Mouse (Mus musculus): ENCODE data around the gene Acaca. TPM values are rescaled to one million over a fixed set of nuclear protein-coding genes. Genes with fewer than 3 reads are reported as not detected.
"Not testable (repeated sequence)": the region's sequence is repeated elsewhere in the genome, so short reads cannot be mapped to it uniquely, and the experiment has no call there.

Gene Acaca
- polyA plus RNA-seq, 1 experiment from 2014 or later: 36.2 TPM

DNA sequence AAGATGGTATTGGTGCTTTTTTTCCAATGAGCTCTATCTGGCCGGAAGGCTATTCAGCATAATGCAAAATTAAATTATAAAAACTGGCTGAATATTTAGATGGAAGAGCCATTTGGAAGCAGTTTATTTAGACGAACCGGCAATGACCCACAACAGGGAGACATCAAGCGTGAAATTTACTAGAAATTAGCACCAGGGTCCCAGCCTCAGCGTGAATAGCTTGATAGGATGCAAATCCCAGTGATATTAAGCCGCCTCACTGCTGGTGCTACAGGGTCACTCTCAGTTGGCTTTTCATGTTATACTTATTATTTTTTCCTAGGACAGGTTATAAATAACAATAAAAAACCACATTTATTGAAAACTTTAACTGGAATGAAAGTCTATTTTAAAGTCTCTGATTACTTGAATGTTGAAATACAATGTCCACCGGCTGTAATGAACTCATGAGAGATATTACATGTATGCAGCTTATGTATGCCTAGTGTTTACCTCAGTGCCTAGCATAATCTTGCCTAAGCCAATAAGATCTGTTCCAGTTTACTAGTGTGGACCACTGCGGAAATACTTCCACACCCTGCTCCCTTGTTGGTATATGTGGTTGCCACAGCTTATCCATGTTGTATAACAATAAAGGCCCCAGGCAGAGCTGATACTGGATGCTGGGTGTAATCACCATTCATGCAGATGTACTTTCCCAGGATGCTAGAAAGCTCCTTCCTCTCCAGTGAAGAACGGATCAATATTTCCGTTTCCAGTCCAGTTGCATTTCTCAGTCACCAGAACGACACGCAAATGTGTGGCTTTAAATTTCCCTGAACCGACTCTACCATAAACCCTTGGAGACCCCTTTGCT is 247.3 kb downstream of the Acaca start:
- DNase-seq (ENCODE audit: low spot score) (peak; percentile 46), ATAC-seq (ENCODE audit: low FRiP score) (no peak)
- H3K4me3 ChIP-seq (replicated peaks; ENCODE audit: low read length): no peak overlapping the region
- no peaks in the 10 kb centered on the region for H3K27me3 ChIP-seq (ENCODE audit: control insufficient read depth, insufficient read depth, low read length)
- no peak overlapping the region for H3K4me2 ChIP-seq (replicated peaks)
- no peak overlapping the region for H3K9ac ChIP-seq
- H3K27ac ChIP-seq: peak overlapping the region; percentile 74
- no peaks in the 10 kb centered on the region for H3K9me3 ChIP-seq (ENCODE audit: control insufficient read depth, low read length)
- 48% methylated on average over 13 of the region's 13 CpGs for WGBS
- peaks cover 17% of the 10 kb centered on the region for H3K36me3 ChIP-seq (replicated peaks; ENCODE audit: control insufficient read depth, insufficient read depth)
- H3K4me1 ChIP-seq (replicated peaks; ENCODE audit: control insufficient read depth, insufficient read depth, low read length): peaks cover 19% of the 10 kb centered on the region

GRCm38 (mm10) chr11:84382450-84382849 is 253.0 kb downstream of the Acaca start:
- H3K27ac ChIP-seq: peak overlapping the region; percentile 29; the same call in 1 of the 2 replicates
- no peak for DNase-seq (ENCODE audit: low spot score)

GRCm38 (mm10) chr11:84383891-84384290 is 254.4 kb downstream of the Acaca start:
- H3K4me3 ChIP-seq (replicated peaks; ENCODE audit: low read length): no peak overlapping the region
- H3K36me3 ChIP-seq (replicated peaks; ENCODE audit: control insufficient read depth, insufficient read depth): peaks cover 18% of the 10 kb centered on the region
- no peaks in the 10 kb centered on the region for H3K9me3 ChIP-seq (ENCODE audit: control insufficient read depth, low read length)
- ATAC-seq (ENCODE audit: low FRiP score) (no peak), DNase-seq (ENCODE audit: low spot score) (no peak)
- H3K27me3 ChIP-seq (ENCODE audit: control insufficient read depth, insufficient read depth, low read length): no peaks in the 10 kb centered on the region
- peaks cover 10% of the 10 kb centered on the region for H3K4me1 ChIP-seq (replicated peaks; ENCODE audit: control insufficient read depth, insufficient read depth, low read length)
- no peak overlapping the region for H3K9ac ChIP-seq
- peak overlapping the region; percentile 81 for H3K27ac ChIP-seq
- WGBS: 35% methylated on average over 6 of the region's 6 CpGs
- no peak overlapping the region for H3K4me2 ChIP-seq (replicated peaks)

More at GRCm38 (mm10) chr11:84382450-84382849, 253.0 kb downstream of the Acaca start:
- no peak overlapping the region for H3K9ac ChIP-seq
- H3K27me3 ChIP-seq (ENCODE audit: control insufficient read depth, insufficient read depth, low read length): no peaks in the 10 kb centered on the region
- peaks cover 18% of the 10 kb centered on the region for H3K36me3 ChIP-seq (replicated peaks; ENCODE audit: control insufficient read depth, insufficient read depth)
- no peak for ATAC-seq (ENCODE audit: low FRiP score)
- peaks cover 13% of the 10 kb centered on the region for H3K4me1 ChIP-seq (replicated peaks; ENCODE audit: control insufficient read depth, insufficient read depth, low read length)
- H3K4me3 ChIP-seq (replicated peaks; ENCODE audit: low read length): no peak overlapping the region
- no peak overlapping the region for H3K4me2 ChIP-seq (replicated peaks)
- no peaks in the 10 kb centered on the region for H3K9me3 ChIP-seq (ENCODE audit: control insufficient read depth, low read length)
- 31% methylated on average over 13 of the region's 13 CpGs for WGBS

DNA sequence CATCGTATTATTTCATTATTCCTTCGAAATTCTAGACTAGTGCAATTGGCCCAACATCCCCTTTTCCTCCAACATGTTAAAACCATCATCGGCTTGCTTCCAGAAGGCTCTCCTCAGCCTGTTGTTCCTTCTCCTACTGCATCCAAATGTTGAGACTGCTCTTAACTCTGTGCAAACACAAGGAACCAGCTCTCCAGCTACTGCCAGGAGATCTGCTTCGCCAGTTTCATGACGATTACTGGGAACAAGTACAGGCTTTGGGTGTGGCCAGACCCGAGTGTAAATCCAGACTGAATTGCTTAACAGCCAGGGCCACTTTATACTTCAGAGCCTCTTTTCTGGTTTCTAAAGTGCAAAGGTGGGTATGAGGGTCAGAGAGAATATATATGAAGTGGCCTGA is 259.9 kb downstream of the Acaca start:
- whole genome bisulfite sequencing: 85% methylated on average over 6 of the region's 6 CpGs

DNA sequence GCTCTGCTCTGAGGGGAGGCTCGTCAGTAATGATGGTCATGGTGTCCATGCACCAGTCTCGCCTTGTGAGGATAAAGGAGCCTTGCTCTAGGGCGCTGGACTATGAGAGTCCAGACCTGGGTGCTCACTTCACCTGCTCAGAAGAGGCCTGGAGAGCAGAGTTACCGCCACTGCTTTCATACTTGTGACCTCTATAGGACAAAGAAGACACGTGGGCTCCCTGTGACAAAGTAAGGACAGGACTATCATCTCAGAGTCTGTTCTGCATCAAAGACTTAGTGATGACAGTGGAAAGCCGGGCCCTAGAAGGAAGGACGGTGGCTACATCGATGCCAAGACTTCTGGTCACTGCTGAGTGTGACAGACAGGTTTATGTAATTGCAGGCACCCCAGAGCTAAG is 261.7 kb downstream of the Acaca start:
- H3K4me3 ChIP-seq (replicated peaks; ENCODE audit: low read length): no peak overlapping the region
- DNase-seq (ENCODE audit: low spot score): no peak
- no peaks in the 10 kb centered on the region for H3K9me3 ChIP-seq (ENCODE audit: control insufficient read depth, low read length)
- WGBS: 87% methylated on average over 8 of the region's 8 CpGs
- no peak overlapping the region for H3K27ac ChIP-seq
- no peak overlapping the region for H3K4me2 ChIP-seq (replicated peaks)
- peaks cover 28% of the 10 kb centered on the region for H3K36me3 ChIP-seq (replicated peaks; ENCODE audit: control insufficient read depth, insufficient read depth)
- peaks cover 7% of the 10 kb centered on the region; the same call in 1 of the 2 replicates for H3K4me1 ChIP-seq (replicated peaks; ENCODE audit: control insufficient read depth, insufficient read depth, low read length)
- no peaks in the 10 kb centered on the region for H3K27me3 ChIP-seq (ENCODE audit: control insufficient read depth, insufficient read depth, low read length)
- no peak for ATAC-seq (ENCODE audit: low FRiP score)
- H3K9ac ChIP-seq: no peak overlapping the region

More for the DNA sequence above, 259.9 kb downstream of the Acaca start:
- Histone ChIP-seq H3K36me3 (replicated peaks; ENCODE audit: control insufficient read depth, insufficient read depth) (peaks cover 28% of the 10 kb centered on the region), H3K9me3 (ENCODE audit: control insufficient read depth, low read length) (no peaks in the 10 kb centered on the region), H3K4me3 (replicated peaks; ENCODE audit: low read length) (no peak overlapping the region), H3K27me3 (ENCODE audit: control insufficient read depth, insufficient read depth, low read length) (no peaks in the 10 kb centered on the region), H3K4me2 (replicated peaks) (no peak overlapping the region), H3K9ac (no peak overlapping the region), H3K4me1 (replicated peaks; ENCODE audit: control insufficient read depth, insufficient read depth, low read length) (no peaks in the 10 kb centered on the region; the same call in 1 of the 2 replicates), H3K27ac (no peak overlapping the region)
- ATAC-seq (ENCODE audit: low FRiP score): no peak
- no peak for DNase-seq (ENCODE audit: low spot score)

DNA sequence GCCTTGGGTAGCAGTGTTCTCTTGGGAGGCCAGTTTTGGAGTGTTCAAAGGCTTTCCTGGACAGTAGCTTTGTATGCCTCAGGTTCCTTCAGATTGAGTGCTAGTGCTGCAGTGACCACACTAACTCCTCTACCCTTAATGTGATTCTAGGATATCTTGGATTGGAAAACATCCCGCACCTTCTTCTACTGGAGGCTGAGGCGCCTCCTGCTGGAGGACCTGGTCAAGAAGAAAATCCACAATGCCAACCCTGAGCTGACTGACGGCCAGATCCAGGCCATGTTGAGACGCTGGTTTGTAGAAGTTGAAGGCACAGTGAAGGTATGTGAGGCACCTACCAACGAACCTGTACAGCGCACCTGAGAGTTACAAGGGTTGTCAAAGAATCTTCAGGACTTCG is 262.6 kb downstream of the Acaca start:
- not testable (repeated sequence) for H3K4me2 ChIP-seq (replicated peaks)
- 86% methylated on average over 7 of the region's 7 CpGs for WGBS

GRCm38 (mm10) chr11:84393571-84393970 is 264.1 kb downstream of the Acaca start:
- H3K4me3 ChIP-seq (replicated peaks; ENCODE audit: low read length): no peak overlapping the region

More for the DNA sequence above, 262.6 kb downstream of the Acaca start:
- not testable (repeated sequence) for ATAC-seq (ENCODE audit: low FRiP score); H3K27ac ChIP-seq; DNase-seq (ENCODE audit: low spot score); H3K27me3 ChIP-seq (ENCODE audit: control insufficient read depth, insufficient read depth, low read length); H3K9ac ChIP-seq; H3K9me3 ChIP-seq (ENCODE audit: control insufficient read depth, low read length); H3K4me3 ChIP-seq (replicated peaks; ENCODE audit: low read length)
- Histone ChIP-seq H3K4me1 (replicated peaks; ENCODE audit: control insufficient read depth, insufficient read depth, low read length) (peaks cover 13% of the 10 kb centered on the region), H3K36me3 (replicated peaks; ENCODE audit: control insufficient read depth, insufficient read depth) (peaks cover 28% of the 10 kb centered on the region)

GRCm38 (mm10) chr11:84395010-84395409 is 265.5 kb downstream of the Acaca start:
- Histone ChIP-seq H3K4me2 (replicated peaks) (no peak overlapping the region), H3K4me3 (replicated peaks; ENCODE audit: low read length) (no peak overlapping the region), H3K4me1 (replicated peaks; ENCODE audit: control insufficient read depth, insufficient read depth, low read length) (peaks cover 18% of the 10 kb centered on the region), H3K27me3 (ENCODE audit: control insufficient read depth, insufficient read depth, low read length) (no peaks in the 10 kb centered on the region), H3K27ac (peak overlapping the region; percentile 38; the same call in 1 of the 2 replicates), H3K9me3 (ENCODE audit: control insufficient read depth, low read length) (no peaks in the 10 kb centered on the region), H3K9ac (no peak overlapping the region), H3K36me3 (replicated peaks; ENCODE audit: control insufficient read depth, insufficient read depth) (peaks cover 31% of the 10 kb centered on the region)
- 72% methylated on average over 1 of the region's 1 CpGs for WGBS
- ATAC-seq (ENCODE audit: low FRiP score): no peak
- no peak for DNase-seq (ENCODE audit: low spot score)

More at GRCm38 (mm10) chr11:84393571-84393970, 264.1 kb downstream of the Acaca start:
- Histone ChIP-seq H3K27me3 (ENCODE audit: control insufficient read depth, insufficient read depth, low read length) (no peaks in the 10 kb centered on the region), H3K4me1 (replicated peaks; ENCODE audit: control insufficient read depth, insufficient read depth, low read length) (peaks cover 18% of the 10 kb centered on the region), H3K9me3 (ENCODE audit: control insufficient read depth, low read length) (no peaks in the 10 kb centered on the region), H3K36me3 (replicated peaks; ENCODE audit: control insufficient read depth, insufficient read depth) (peaks cover 34% of the 10 kb centered on the region), H3K9ac (0 out of 2 replicates have a peak overlapping the region, but pooled peaks have one; percentile 16), H3K27ac (no peak overlapping the region), H3K4me2 (replicated peaks) (no peak overlapping the region)
- WGBS: 79% methylated on average over 7 of the region's 7 CpGs
- DNase-seq (ENCODE audit: low spot score) (no peak), ATAC-seq (ENCODE audit: low FRiP score) (no peak)

DNA sequence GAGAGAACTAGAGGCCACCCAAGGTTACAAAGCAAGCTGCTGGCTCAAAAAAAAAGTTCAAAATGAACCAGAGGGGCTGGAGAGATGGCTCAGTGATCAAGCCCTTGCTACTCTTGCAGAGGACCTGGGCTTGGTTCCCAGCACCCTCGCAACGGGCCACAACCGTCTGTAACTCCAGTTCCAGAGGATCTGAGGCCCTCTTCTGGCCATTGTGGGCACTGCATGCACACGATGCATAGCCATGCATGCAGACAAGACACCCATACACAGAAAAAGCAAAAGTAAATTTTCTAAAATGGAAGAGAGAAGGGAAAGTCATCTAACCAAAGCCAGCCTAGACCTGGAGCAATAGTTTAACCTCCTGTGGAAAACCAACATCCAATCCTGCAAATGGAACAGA is 277.3 kb downstream of the Acaca start:
- H3K27me3 ChIP-seq (ENCODE audit: control insufficient read depth, insufficient read depth, low read length): no peaks in the 10 kb centered on the region
- no peak overlapping the region for H3K9ac ChIP-seq
- ATAC-seq (ENCODE audit: low FRiP score): no peak
- H3K27ac ChIP-seq: no peak overlapping the region
- H3K36me3 ChIP-seq (replicated peaks; ENCODE audit: control insufficient read depth, insufficient read depth): peaks cover under 1% of the 10 kb centered on the region; the same call in 1 of the 2 replicates
- no peak for DNase-seq (ENCODE audit: low spot score)
- 93% methylated on average over 4 of the region's 4 CpGs for WGBS
- no peak overlapping the region for H3K4me3 ChIP-seq (replicated peaks; ENCODE audit: low read length)
- no peak overlapping the region for H3K4me2 ChIP-seq (replicated peaks)
- peaks cover 10% of the 10 kb centered on the region; the same call in 1 of the 2 replicates for H3K4me1 ChIP-seq (replicated peaks; ENCODE audit: control insufficient read depth, insufficient read depth, low read length)
- H3K9me3 ChIP-seq (ENCODE audit: control insufficient read depth, low read length): no peaks in the 10 kb centered on the region

Data from hindbrain, embryonic 14.5 days (tissue).